Mouse (Mus musculus): ENCODE measurements around the gene Hhip.
"Not testable (repeated sequence)": the region's sequence is repeated elsewhere in the genome, so short reads cannot be mapped to it uniquely, and the experiment has no call there.

Hhip gene

GRCm38 (mm10) chr8:79992121-79992848 lies 65.5 kb downstream of the Hhip start:
- no peak for DNase-seq (ENCODE audit: low spot score in 2 of 2)

- DNase-seq (ENCODE audit: low spot score in 2 of 2), result not testable (repeated sequence)
These were observed 66.4 kb downstream of the Hhip start for GRCm38 (mm10) chr8:79991420-79991819.

GRCm38 (mm10) chr8:79984946-79985345 lies 72.9 kb downstream of the Hhip start:
- no peak for DNase-seq (ENCODE audit: low spot score in 2 of 2)

- no peak for DNase-seq (ENCODE audit: low spot score in 2 of 2)
These were observed 75.7 kb downstream of the Hhip start for GRCm38 (mm10) chr8:79982144-79982543.

GRCm38 (mm10) chr8:79966159-79966558 lies 91.6 kb downstream of the Hhip start:
- DNase-seq (ENCODE audit: low spot score in 2 of 2), result no peak

- DNase-seq (ENCODE audit: low spot score in 2 of 2), result no peak
These were observed 104.9 kb downstream of the Hhip start for GRCm38 (mm10) chr8:79952857-79953256.

- no peak for DNase-seq (ENCODE audit: low spot score in 2 of 2)
These were observed 107.4 kb downstream of the Hhip start for GRCm38 (mm10) chr8:79950376-79950775.

GRCm38 (mm10) chr8:79945501-79946076 lies 112.2 kb downstream of the Hhip start:
- no peak for DNase-seq (ENCODE audit: low spot score in 2 of 2)

GRCm38 (mm10) chr8:79941070-79941469 lies 116.7 kb downstream of the Hhip start:
- no peak for DNase-seq (ENCODE audit: low spot score in 2 of 2)

GRCm38 (mm10) chr8:79936856-79937445 lies 120.9 kb downstream of the Hhip start:
- DNase-seq (ENCODE audit: low spot score in 2 of 2), result no peak

GRCm38 (mm10) chr8:79935793-79936192 lies 122.0 kb downstream of the Hhip start:
- DNase-seq (ENCODE audit: low spot score in 2 of 2), result no peak

GRCm38 (mm10) chr8:79929202-79929601 lies 128.6 kb downstream of the Hhip start:
- DNase-seq (ENCODE audit: low spot score in 2 of 2), result no peak

- DNase-seq (ENCODE audit: low spot score in 2 of 2), result no peak
These were observed 140.6 kb downstream of the Hhip start for GRCm38 (mm10) chr8:79917211-79917610.
